Mouse (Mus musculus): ENCODE data around the gene Timm23. TPM values are rescaled to one million over a fixed set of nuclear protein-coding genes. Genes with fewer than 3 reads are reported as not detected.

The Timm23 gene
- polyA plus RNA-seq, 1 experiment from 2014 or later = 160 TPM

DNA sequence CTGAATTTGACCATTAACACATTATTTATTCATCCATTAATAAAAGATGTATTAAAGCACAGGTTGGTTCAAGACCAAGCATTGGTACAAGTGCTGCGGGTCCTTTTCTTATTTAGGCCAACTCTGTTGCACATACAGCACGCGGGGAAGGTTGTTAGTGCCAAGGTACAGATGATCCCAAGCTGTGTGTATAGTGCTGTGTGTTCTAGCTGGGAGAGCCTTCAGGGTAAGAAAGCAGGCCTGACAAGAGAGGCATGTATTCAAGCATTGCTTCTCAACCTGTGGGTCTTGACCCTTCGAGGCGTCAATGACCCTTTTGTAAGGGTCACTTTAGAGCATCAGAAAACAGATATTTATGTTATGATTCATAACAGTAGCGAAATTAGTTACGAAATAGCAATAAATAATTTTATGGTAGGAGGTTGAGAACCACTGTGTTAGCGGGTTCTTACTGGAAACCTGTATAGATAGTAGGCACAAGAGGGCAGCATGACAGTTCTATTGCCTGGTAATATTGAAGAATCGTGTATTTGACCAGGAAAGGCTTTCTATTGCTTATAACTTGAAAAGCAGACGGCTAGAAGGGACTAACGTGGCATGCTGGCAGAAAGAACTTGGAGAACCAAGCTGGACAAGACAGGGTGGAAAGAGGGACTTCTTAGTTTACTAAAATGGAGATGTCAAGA is 38.4 kb downstream of the Timm23 start:
- no peak overlapping the region for H3K4me3 ChIP-seq (ENCODE audit: low read depth, low read length)
- no peaks in the 10 kb centered on the region for H3K36me3 ChIP-seq (ENCODE audit: insufficient read depth, low read length)
- H3K27ac ChIP-seq (ENCODE audit: low read length) = no peak overlapping the region
- no peak overlapping the region for H3K4me2 ChIP-seq (replicated peaks; ENCODE audit: low read depth, low read length)
- no peaks in the 10 kb centered on the region for H3K9me3 ChIP-seq (ENCODE audit: low read length)
- no peak for TF ChIP-seq CTCF (IDR thresholded peaks at IDR 0.05)
- no peak for TF ChIP-seq EP300 (IDR thresholded peaks at IDR 0.05)
- H3K27me3 ChIP-seq (replicated peaks; ENCODE audit: insufficient read depth, low read length) = no peaks in the 10 kb centered on the region
- DNase-seq (ENCODE audit: low spot score) = no peak
- peaks cover 28% of the 10 kb centered on the region for H3K4me1 ChIP-seq (ENCODE audit: insufficient read depth, low read depth, low read length)
- 91% methylated on average over 11 of the region's 11 CpGs for WGBS
- no peak for ATAC-seq
- H3K9ac ChIP-seq (replicated peaks; ENCODE audit: low read depth) = no peak overlapping the region

- H3K27me3 ChIP-seq (replicated peaks; ENCODE audit: insufficient read depth, low read length) = no peaks in the 10 kb centered on the region
- 90% methylated on average over 5 of the region's 5 CpGs for WGBS
- no peak overlapping the region for H3K4me2 ChIP-seq (replicated peaks; ENCODE audit: low read depth, low read length)
- H3K4me3 ChIP-seq (ENCODE audit: low read depth, low read length) = no peak overlapping the region
- no peak overlapping the region for H3K27ac ChIP-seq (ENCODE audit: low read length)
- no peaks in the 10 kb centered on the region for H3K9me3 ChIP-seq (ENCODE audit: low read length)
- H3K9ac ChIP-seq (replicated peaks; ENCODE audit: low read depth) = no peak overlapping the region; the same call in 1 of the 2 replicates
- no peak for ATAC-seq
- no peak for DNase-seq (ENCODE audit: low spot score)
- no peaks in the 10 kb centered on the region for H3K36me3 ChIP-seq (ENCODE audit: insufficient read depth, low read length)
- peaks cover 28% of the 10 kb centered on the region for H3K4me1 ChIP-seq (ENCODE audit: insufficient read depth, low read depth, low read length)
- TF ChIP-seq EP300 (IDR thresholded peaks at IDR 0.05) = no peak
- TF ChIP-seq CTCF (IDR thresholded peaks at IDR 0.05) = no peak
Observed at GRCm38 (mm10) chr14:32162231-32162630, 39.5 kb downstream of the Timm23 start.

DNA sequence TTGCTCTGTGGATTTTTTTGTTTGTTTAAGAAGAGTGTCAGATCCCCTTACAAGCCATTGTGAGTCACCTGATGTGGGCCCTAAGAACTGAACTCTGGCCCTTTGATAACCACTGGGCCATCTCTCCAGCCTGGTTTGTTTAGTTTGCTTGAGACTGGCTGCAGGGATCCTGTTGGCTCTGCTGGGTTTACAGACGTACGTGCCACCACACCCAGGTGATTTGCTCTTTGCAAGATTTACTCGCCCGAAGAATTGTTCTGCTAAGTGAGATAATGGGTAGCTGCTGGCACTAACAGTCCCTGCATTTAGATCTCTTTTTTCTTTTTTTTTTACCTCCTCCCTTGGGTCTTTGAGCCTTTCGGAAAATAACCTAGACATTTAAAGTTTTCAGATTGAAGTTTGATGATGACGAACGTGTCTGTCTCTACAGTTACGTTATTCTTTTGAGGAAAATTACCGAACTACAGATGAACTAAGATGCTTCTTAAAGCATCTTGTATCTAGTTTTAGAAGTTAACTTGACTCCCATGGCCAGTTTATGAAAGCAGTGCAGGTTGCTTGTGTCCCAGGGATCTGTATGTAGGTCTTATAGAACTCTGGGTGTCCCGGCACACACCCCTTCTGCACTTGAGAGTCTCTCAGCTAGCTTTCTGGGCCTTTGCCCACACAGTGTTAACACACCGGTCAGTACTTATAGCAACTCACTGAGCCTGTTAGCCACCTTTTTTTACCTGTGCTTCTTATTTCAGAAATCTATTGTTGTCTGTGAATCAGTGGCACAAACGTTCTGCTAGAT is 40.4 kb downstream of the Timm23 start:
- H3K4me1 ChIP-seq (ENCODE audit: insufficient read depth, low read depth, low read length) = peaks cover 28% of the 10 kb centered on the region
- H3K4me2 ChIP-seq (replicated peaks; ENCODE audit: low read depth, low read length) = peak overlapping the region; percentile 77
- TF ChIP-seq CTCF (IDR thresholded peaks at IDR 0.05) = no peak
- no peak for TF ChIP-seq EP300 (IDR thresholded peaks at IDR 0.05)
- H3K9ac ChIP-seq (replicated peaks; ENCODE audit: low read depth) = no peak overlapping the region
- no peak for ATAC-seq
- 69% methylated on average over 12 of the region's 12 CpGs for WGBS
- H3K36me3 ChIP-seq (ENCODE audit: insufficient read depth, low read length) = no peaks in the 10 kb centered on the region
- H3K27me3 ChIP-seq (replicated peaks; ENCODE audit: insufficient read depth, low read length) = no peaks in the 10 kb centered on the region
- peak overlapping the region; percentile 81; the same call in 1 of the 2 replicates for H3K4me3 ChIP-seq (ENCODE audit: low read depth, low read length)
- H3K9me3 ChIP-seq (ENCODE audit: low read length) = no peaks in the 10 kb centered on the region
- no peak overlapping the region for H3K27ac ChIP-seq (ENCODE audit: low read length)
- DNase-seq (ENCODE audit: low spot score) = peak; percentile 38

DNA sequence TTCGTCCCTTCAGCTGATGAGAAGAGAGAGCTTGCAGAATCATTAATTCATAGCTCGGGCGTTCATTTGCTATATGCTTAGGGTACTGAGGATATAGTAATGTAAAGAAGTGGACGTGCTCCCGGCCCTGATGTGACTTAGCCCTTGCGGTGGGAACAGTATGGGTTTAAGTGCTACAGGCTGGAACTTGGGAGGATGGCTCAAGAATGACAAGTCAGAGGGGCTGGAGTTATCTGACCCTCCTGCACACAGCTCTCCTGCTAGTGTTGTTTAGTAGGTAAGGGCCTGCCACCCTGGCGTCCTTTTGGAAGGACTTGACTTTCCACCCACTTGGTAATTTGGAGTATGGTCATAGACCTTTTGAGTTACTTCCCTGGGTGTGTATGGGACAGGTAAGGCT is 41.1 kb downstream of the Timm23 start:
- peak overlapping the region; percentile 81 for H3K4me3 ChIP-seq (ENCODE audit: low read depth, low read length)
- no peaks in the 10 kb centered on the region for H3K36me3 ChIP-seq (ENCODE audit: insufficient read depth, low read length)
- H3K9ac ChIP-seq (replicated peaks; ENCODE audit: low read depth) = peak overlapping the region; percentile 94
- H3K27me3 ChIP-seq (replicated peaks; ENCODE audit: insufficient read depth, low read length) = no peaks in the 10 kb centered on the region
- 24% methylated on average over 7 of the region's 7 CpGs for WGBS
- TF ChIP-seq EP300 (IDR thresholded peaks at IDR 0.05) (no peak), CTCF (IDR thresholded peaks at IDR 0.05) (no peak)
- H3K9me3 ChIP-seq (ENCODE audit: low read length) = no peaks in the 10 kb centered on the region
- ATAC-seq (no peak), DNase-seq (ENCODE audit: low spot score) (no peak)
- H3K4me1 ChIP-seq (ENCODE audit: insufficient read depth, low read depth, low read length) = peaks cover 27% of the 10 kb centered on the region
- H3K27ac ChIP-seq (ENCODE audit: low read length) = peak overlapping the region; percentile 81
- H3K4me2 ChIP-seq (replicated peaks; ENCODE audit: low read depth, low read length) = peak overlapping the region; percentile 77

DNA sequence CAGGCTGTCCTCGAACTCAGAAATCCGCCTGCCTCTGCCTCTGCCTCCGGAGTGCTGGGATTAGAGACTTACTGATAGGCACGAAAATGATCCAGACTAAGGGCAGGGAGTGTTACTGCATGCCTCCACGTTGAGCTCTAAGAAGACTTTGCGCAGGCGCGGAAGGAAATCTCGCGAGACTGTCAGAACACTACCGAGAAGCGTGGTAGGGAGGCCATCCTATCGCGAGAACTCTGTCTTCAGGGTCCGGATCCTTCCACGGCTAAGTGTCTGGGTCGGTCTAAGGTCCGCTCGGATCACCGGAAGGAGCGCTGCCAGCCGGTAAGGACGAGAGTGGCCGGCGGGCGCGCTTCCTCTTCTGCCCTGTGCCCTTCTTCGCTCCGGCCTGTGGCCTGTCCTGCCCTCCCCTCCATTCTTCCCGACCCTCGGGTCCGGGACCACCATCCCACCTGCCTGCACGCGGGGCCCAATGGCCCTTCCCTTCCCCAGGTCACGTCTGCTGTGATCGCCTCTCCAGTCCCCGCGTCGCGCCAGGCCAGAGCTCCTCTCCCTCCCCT is 41.9 kb downstream of the Timm23 start, which contains the start of gene Ncoa4:
TSS of gene Ncoa4 (plus strand) at position 176 of the 557 bp plus-strand sequence.
- Histone ChIP-seq H3K4me3 (ENCODE audit: low read depth, low read length) (peak within 1 kb of the TSS; percentile 81), H3K27me3 (replicated peaks; ENCODE audit: insufficient read depth, low read length) (no peaks in the 10 kb centered on the region), H3K27ac (ENCODE audit: low read length) (peak within 1 kb of the TSS; percentile 81), H3K4me2 (replicated peaks; ENCODE audit: low read depth, low read length) (peak within 1 kb of the TSS; percentile 77), H3K9me3 (ENCODE audit: low read length) (no peaks in the 10 kb centered on the region), H3K36me3 (ENCODE audit: insufficient read depth, low read length) (no peaks in the 10 kb centered on the region), H3K4me1 (ENCODE audit: insufficient read depth, low read depth, low read length) (peaks cover 25% of the 10 kb centered on the region), H3K9ac (replicated peaks; ENCODE audit: low read depth) (peak within 1 kb of the TSS; percentile 94)
- DNase-seq (ENCODE audit: low spot score) (peak; percentile 99), ATAC-seq (peak; percentile 98)
- whole genome bisulfite sequencing = under 1% methylated on average over 40 of the region's 40 CpGs
- TF ChIP-seq EP300 (IDR thresholded peaks at IDR 0.05) (peak; percentile 82), CTCF (IDR thresholded peaks at IDR 0.05) (peak; percentile 8)

GRCm38 (mm10) chr14:32159150-32159670 is 42.5 kb downstream of the Timm23 start:
- peak overlapping the region; percentile 47 for H3K4me2 ChIP-seq (replicated peaks; ENCODE audit: low read depth, low read length)
- peak; percentile 38 for ATAC-seq
- no peak; the same call in 1 of the 2 replicates for TF ChIP-seq CTCF (IDR thresholded peaks at IDR 0.05)
- no peak for TF ChIP-seq EP300 (IDR thresholded peaks at IDR 0.05)

More at GRCm38 (mm10) chr14:32159150-32159670, 42.5 kb downstream of the Timm23 start:
- peak; percentile 40 for DNase-seq (ENCODE audit: low spot score)
- Histone ChIP-seq H3K9ac (replicated peaks; ENCODE audit: low read depth) (no peak overlapping the region), H3K4me1 (ENCODE audit: insufficient read depth, low read depth, low read length) (peaks cover 23% of the 10 kb centered on the region), H3K27ac (ENCODE audit: low read length) (peak overlapping the region; percentile 5; the same call in 1 of the 2 replicates), H3K27me3 (replicated peaks; ENCODE audit: insufficient read depth, low read length) (no peaks in the 10 kb centered on the region), H3K9me3 (ENCODE audit: low read length) (no peaks in the 10 kb centered on the region), H3K4me3 (ENCODE audit: low read depth, low read length) (peak overlapping the region; percentile 81), H3K36me3 (ENCODE audit: insufficient read depth, low read length) (no peaks in the 10 kb centered on the region)
- 18% methylated on average over 4 of the region's 4 CpGs for WGBS

Data from lung, postnatal 0 days (tissue).